Mouse (Mus musculus): ENCODE measurements around the gene Smyd3. TPM values are rescaled to one million over a fixed set of nuclear protein-coding genes. Genes with fewer than 3 reads are reported as not detected.

Smyd3 gene
- polyA plus RNA-seq, 1 experiment from 2014 or later: 12.6 TPM

- Histone ChIP-seq H3K27me3 (ENCODE audit: control insufficient read depth, insufficient read depth, low read length) (no peaks in the 10 kb centered on the region), H3K9me3 (replicated peaks; ENCODE audit: control insufficient read depth, low read length) (no peaks in the 10 kb centered on the region), H3K36me3 (ENCODE audit: control insufficient read depth, insufficient read depth, low read length) (no peaks in the 10 kb centered on the region), H3K4me2 (no peak overlapping the region), H3K4me1 (ENCODE audit: control insufficient read depth, insufficient read depth, low read length) (no peaks in the 10 kb centered on the region), H3K9ac (ENCODE audit: low read depth, low read length) (no peak overlapping the region), H3K4me3 (ENCODE audit: low read depth, low read length) (no peak overlapping the region), H3K27ac (ENCODE audit: low read depth, low read length) (no peak overlapping the region)
- ATAC-seq (replicated peaks; ENCODE audit: insufficient number of reproducible peaks, low FRiP score, low TSS enrichment): no peak
- 80% methylated on average over 9 of the region's 9 CpGs for WGBS (ENCODE audit: insufficient replicate concordance)
Measured at GRCm38 (mm10) chr1:178961661-178962060, 556.2 kb downstream of the Smyd3 start.

- H3K4me2 ChIP-seq: no peak overlapping the region
- WGBS (ENCODE audit: insufficient replicate concordance): 52% methylated on average over 7 of the region's 7 CpGs
- no peaks in the 10 kb centered on the region for H3K4me1 ChIP-seq (ENCODE audit: control insufficient read depth, insufficient read depth, low read length)
- no peaks in the 10 kb centered on the region for H3K27me3 ChIP-seq (ENCODE audit: control insufficient read depth, insufficient read depth, low read length)
- H3K4me3 ChIP-seq (ENCODE audit: low read depth, low read length): no peak overlapping the region
- H3K27ac ChIP-seq (ENCODE audit: low read depth, low read length): no peak overlapping the region
- 0 out of 2 replicates have a peak, but pooled peaks have one; percentile 39 for ATAC-seq (replicated peaks; ENCODE audit: insufficient number of reproducible peaks, low FRiP score, low TSS enrichment)
- no peaks in the 10 kb centered on the region for H3K36me3 ChIP-seq (ENCODE audit: control insufficient read depth, insufficient read depth, low read length)
- H3K9ac ChIP-seq (ENCODE audit: low read depth, low read length): no peak overlapping the region
- no peaks in the 10 kb centered on the region for H3K9me3 ChIP-seq (replicated peaks; ENCODE audit: control insufficient read depth, low read length)
Measured at GRCm38 (mm10) chr1:178960015-178960559, 557.8 kb downstream of the Smyd3 start.

GRCm38 (mm10) chr1:178958641-178959040, 559.2 kb downstream of the Smyd3 start:
- no peak overlapping the region for H3K4me3 ChIP-seq (ENCODE audit: low read depth, low read length)
- no peak overlapping the region for H3K9ac ChIP-seq (ENCODE audit: low read depth, low read length)
- no peaks in the 10 kb centered on the region for H3K27me3 ChIP-seq (ENCODE audit: control insufficient read depth, insufficient read depth, low read length)
- H3K9me3 ChIP-seq (replicated peaks; ENCODE audit: control insufficient read depth, low read length): no peaks in the 10 kb centered on the region
- no peaks in the 10 kb centered on the region for H3K4me1 ChIP-seq (ENCODE audit: control insufficient read depth, insufficient read depth, low read length)
- H3K4me2 ChIP-seq: no peak overlapping the region
- no peaks in the 10 kb centered on the region for H3K36me3 ChIP-seq (ENCODE audit: control insufficient read depth, insufficient read depth, low read length)
- no peak overlapping the region for H3K27ac ChIP-seq (ENCODE audit: low read depth, low read length)
- WGBS (ENCODE audit: insufficient replicate concordance): 82% methylated on average over 4 of the region's 4 CpGs
- ATAC-seq (replicated peaks; ENCODE audit: insufficient number of reproducible peaks, low FRiP score, low TSS enrichment): no peak

- no peak overlapping the region for H3K9ac ChIP-seq (ENCODE audit: low read depth, low read length)
- 78% methylated on average over 12 of the region's 12 CpGs for WGBS (ENCODE audit: insufficient replicate concordance)
- no peak for ATAC-seq (replicated peaks; ENCODE audit: insufficient number of reproducible peaks, low FRiP score, low TSS enrichment)
Measured at GRCm38 (mm10) chr1:178952910-178953309, 564.9 kb downstream of the Smyd3 start.

GRCm38 (mm10) chr1:178942251-178942963, 575.4 kb downstream of the Smyd3 start:
- 43% methylated on average over 7 of the region's 7 CpGs for WGBS (ENCODE audit: insufficient replicate concordance)
- H3K4me3 ChIP-seq (ENCODE audit: low read depth, low read length): no peak overlapping the region
- no peaks in the 10 kb centered on the region; the same call in 1 of the 2 replicates for H3K4me1 ChIP-seq (ENCODE audit: control insufficient read depth, insufficient read depth, low read length)
- H3K27me3 ChIP-seq (ENCODE audit: control insufficient read depth, insufficient read depth, low read length): no peaks in the 10 kb centered on the region
- no peaks in the 10 kb centered on the region for H3K9me3 ChIP-seq (replicated peaks; ENCODE audit: control insufficient read depth, low read length)
- H3K27ac ChIP-seq (ENCODE audit: low read depth, low read length): no peak overlapping the region
- no peak overlapping the region for H3K4me2 ChIP-seq
- H3K9ac ChIP-seq (ENCODE audit: low read depth, low read length): no peak overlapping the region
- ATAC-seq (replicated peaks; ENCODE audit: insufficient number of reproducible peaks, low FRiP score, low TSS enrichment): no peak
- H3K36me3 ChIP-seq (ENCODE audit: control insufficient read depth, insufficient read depth, low read length): no peaks in the 10 kb centered on the region

More at GRCm38 (mm10) chr1:178952910-178953309, 564.9 kb downstream of the Smyd3 start:
- Histone ChIP-seq H3K4me2 (no peak overlapping the region), H3K27me3 (ENCODE audit: control insufficient read depth, insufficient read depth, low read length) (no peaks in the 10 kb centered on the region), H3K36me3 (ENCODE audit: control insufficient read depth, insufficient read depth, low read length) (no peaks in the 10 kb centered on the region), H3K9me3 (replicated peaks; ENCODE audit: control insufficient read depth, low read length) (peaks cover 5% of the 10 kb centered on the region; the same call in 1 of the 2 replicates), H3K4me1 (ENCODE audit: control insufficient read depth, insufficient read depth, low read length) (no peaks in the 10 kb centered on the region), H3K27ac (ENCODE audit: low read depth, low read length) (no peak overlapping the region), H3K4me3 (ENCODE audit: low read depth, low read length) (no peak overlapping the region)

DNA sequence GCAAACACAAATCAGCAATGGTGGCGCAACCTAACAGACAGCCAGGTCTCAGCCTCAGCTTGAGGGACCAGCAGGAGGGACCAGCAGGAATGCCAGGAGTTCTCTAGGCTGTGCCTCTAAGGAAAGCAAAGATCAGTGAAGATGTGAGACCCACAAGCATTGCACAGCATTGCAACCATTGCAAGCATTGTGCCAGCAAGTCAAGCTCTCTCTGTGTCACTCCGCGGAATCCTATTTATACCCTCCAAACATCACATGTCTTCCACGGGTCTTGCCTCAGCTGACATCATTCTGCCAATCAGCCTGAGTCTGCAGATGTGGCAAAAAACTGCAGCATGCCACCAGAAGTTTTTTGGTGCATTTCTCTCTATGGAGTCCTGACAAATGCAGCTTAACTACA, 577.5 kb downstream of the Smyd3 start:
- no peak overlapping the region for H3K4me2 ChIP-seq
- no peaks in the 10 kb centered on the region; the same call in 1 of the 2 replicates for H3K4me1 ChIP-seq (ENCODE audit: control insufficient read depth, insufficient read depth, low read length)
- no peak overlapping the region for H3K4me3 ChIP-seq (ENCODE audit: low read depth, low read length)
- ATAC-seq (replicated peaks; ENCODE audit: insufficient number of reproducible peaks, low FRiP score, low TSS enrichment): no peak
- no peak overlapping the region for H3K27ac ChIP-seq (ENCODE audit: low read depth, low read length)
- H3K9me3 ChIP-seq (replicated peaks; ENCODE audit: control insufficient read depth, low read length): no peaks in the 10 kb centered on the region
- H3K36me3 ChIP-seq (ENCODE audit: control insufficient read depth, insufficient read depth, low read length): no peaks in the 10 kb centered on the region
- 67% methylated on average over 4 of the region's 4 CpGs for WGBS (ENCODE audit: insufficient replicate concordance)
- H3K27me3 ChIP-seq (ENCODE audit: control insufficient read depth, insufficient read depth, low read length): no peaks in the 10 kb centered on the region
- H3K9ac ChIP-seq (ENCODE audit: low read depth, low read length): no peak overlapping the region

GRCm38 (mm10) chr1:178936976-178937375, 580.9 kb downstream of the Smyd3 start:
- H3K4me1 ChIP-seq (ENCODE audit: control insufficient read depth, insufficient read depth, low read length): no peaks in the 10 kb centered on the region; the same call in 1 of the 2 replicates
- no peaks in the 10 kb centered on the region for H3K27me3 ChIP-seq (ENCODE audit: control insufficient read depth, insufficient read depth, low read length)
- H3K4me3 ChIP-seq (ENCODE audit: low read depth, low read length): no peak overlapping the region
- H3K4me2 ChIP-seq: no peak overlapping the region
- no peak overlapping the region for H3K27ac ChIP-seq (ENCODE audit: low read depth, low read length)
- no peak for ATAC-seq (replicated peaks; ENCODE audit: insufficient number of reproducible peaks, low FRiP score, low TSS enrichment)
- no peak overlapping the region for H3K9ac ChIP-seq (ENCODE audit: low read depth, low read length)
- no peaks in the 10 kb centered on the region for H3K9me3 ChIP-seq (replicated peaks; ENCODE audit: control insufficient read depth, low read length)
- H3K36me3 ChIP-seq (ENCODE audit: control insufficient read depth, insufficient read depth, low read length): peaks cover 11% of the 10 kb centered on the region
- 74% methylated on average over 2 of the region's 2 CpGs for WGBS (ENCODE audit: insufficient replicate concordance)

DNA sequence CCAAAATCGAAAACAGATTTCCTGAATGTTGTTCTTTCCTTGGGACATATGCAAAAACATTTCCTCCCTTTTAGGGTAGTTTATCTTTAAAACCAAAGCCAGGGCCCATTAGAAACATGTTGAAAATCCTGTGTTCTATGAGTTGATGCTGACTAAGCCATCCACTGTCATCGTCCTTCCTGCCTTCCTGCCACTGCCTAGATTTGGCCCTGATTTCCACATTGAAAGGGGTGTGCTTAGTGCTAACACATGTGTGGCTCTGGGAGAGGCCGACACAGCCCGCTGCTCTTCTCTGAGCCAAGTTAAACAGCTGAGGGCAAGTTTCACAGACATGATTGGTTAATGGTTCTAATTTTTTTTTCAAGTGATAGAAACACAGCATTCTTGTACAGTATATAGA, 581.4 kb downstream of the Smyd3 start:
- peaks cover 16% of the 10 kb centered on the region for H3K36me3 ChIP-seq (ENCODE audit: control insufficient read depth, insufficient read depth, low read length)
- no peak overlapping the region for H3K4me2 ChIP-seq
- no peaks in the 10 kb centered on the region for H3K9me3 ChIP-seq (replicated peaks; ENCODE audit: control insufficient read depth, low read length)
- H3K9ac ChIP-seq (ENCODE audit: low read depth, low read length): no peak overlapping the region
- no peak for ATAC-seq (replicated peaks; ENCODE audit: insufficient number of reproducible peaks, low FRiP score, low TSS enrichment)
- H3K27me3 ChIP-seq (ENCODE audit: control insufficient read depth, insufficient read depth, low read length): no peaks in the 10 kb centered on the region
- H3K27ac ChIP-seq (ENCODE audit: low read depth, low read length): no peak overlapping the region
- H3K4me1 ChIP-seq (ENCODE audit: control insufficient read depth, insufficient read depth, low read length): no peaks in the 10 kb centered on the region; the same call in 1 of the 2 replicates
- no peak overlapping the region for H3K4me3 ChIP-seq (ENCODE audit: low read depth, low read length)
- WGBS (ENCODE audit: insufficient replicate concordance): 51% methylated on average over 4 of the region's 4 CpGs

All from heart, embryonic 11.5 days (tissue).